Mouse (Mus musculus): ENCODE results near the gene 1700003F12Rik.

Gene 1700003F12Rik

GRCm38 (mm10) chr2:154546711-154547110 lies at the start of gene 1700003F12Rik:
1700003F12Rik (plus strand) TSS chr2:154547085.
- no peak for DNase-seq (ENCODE audit: low spot score in 2 of 2)

DNA sequence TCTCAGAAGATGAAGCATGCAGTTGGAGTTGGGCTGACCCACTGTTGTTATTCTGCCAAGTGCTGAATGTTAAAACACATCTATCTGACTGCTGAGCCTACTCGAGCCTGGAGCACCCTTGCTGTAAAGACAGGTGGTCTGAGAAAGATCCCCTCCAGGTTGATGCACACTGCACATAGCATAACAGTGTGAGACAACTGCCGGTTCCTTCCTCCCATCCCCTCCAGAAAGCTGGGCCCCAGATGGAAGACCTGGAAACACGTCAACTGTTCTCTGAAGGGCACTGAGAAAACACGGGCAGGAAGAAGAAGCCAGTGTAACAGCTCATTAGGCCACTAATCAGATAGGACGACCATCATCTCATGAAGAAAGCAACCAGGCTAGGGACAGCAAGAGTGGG lies 48.3 kb upstream of the 1700003F12Rik start:
- DNase-seq (ENCODE audit: low spot score in 2 of 2), result no peak

DNA sequence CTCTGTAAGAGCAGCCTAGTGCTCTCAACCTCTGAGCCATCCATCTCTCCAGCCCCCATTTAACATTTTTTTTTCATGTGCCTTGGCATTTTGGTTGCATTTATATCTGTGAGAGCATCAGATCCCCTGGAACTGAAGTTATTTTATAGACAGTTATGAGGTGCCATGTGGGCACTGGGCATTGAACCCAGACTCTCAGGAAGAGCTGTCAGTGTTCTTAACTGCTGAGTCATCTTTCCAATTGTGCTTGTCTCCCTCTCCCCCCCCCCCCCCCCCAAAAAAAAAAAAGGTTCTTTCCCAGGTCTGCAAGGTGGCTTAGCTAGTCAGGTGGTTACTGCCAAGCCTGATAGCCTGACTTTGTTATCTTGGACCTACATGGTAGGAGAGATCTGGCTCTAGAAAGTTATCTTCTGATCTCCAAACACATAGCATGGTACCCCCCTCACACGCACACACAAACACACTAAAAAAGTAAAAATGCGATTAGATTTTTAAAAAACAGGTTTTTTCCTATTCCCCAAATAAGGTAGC lies 47.1 kb upstream of the 1700003F12Rik start:
- no peak for DNase-seq (ENCODE audit: low spot score in 2 of 2)

DNA sequence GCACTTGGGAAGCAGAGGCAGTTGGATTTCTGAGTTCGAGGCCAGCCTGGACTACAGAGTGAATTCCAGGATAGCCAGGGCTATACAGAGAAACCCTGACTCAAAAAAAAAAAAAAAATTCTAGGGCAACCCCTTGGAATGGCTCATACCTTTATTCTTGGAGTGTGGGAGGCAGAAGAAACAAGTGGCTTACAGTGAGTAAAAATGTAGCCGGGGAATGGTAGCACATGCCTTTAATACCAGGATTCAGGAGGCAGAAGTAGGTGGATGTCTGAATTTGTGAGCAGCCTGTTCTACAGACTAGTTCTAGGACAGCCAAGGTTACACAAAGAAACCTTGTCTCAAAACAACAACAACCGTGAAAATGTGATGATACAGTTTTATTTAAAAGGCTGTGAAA lies 46.1 kb upstream of the 1700003F12Rik start:
- DNase-seq (ENCODE audit: low spot score in 2 of 2), result no peak

- DNase-seq (ENCODE audit: low spot score in 2 of 2), result no peak
These were observed 39.8 kb upstream of the 1700003F12Rik start for GRCm38 (mm10) chr2:154507076-154507475.

- peak; percentile 34 to 50 for DNase-seq (ENCODE audit: low spot score in 2 of 2)
These were observed 39.2 kb upstream of the 1700003F12Rik start for GRCm38 (mm10) chr2:154507566-154508283.

- DNase-seq (ENCODE audit: low spot score in 2 of 2), result no peak
These were observed 38.4 kb upstream of the 1700003F12Rik start for GRCm38 (mm10) chr2:154508450-154508849.

GRCm38 (mm10) chr2:154510141-154510540 lies 36.7 kb upstream of the 1700003F12Rik start:
- no peak for DNase-seq (ENCODE audit: low spot score in 2 of 2)

- no peak for DNase-seq (ENCODE audit: low spot score in 2 of 2)
These were observed 29.9 kb upstream of the 1700003F12Rik start for GRCm38 (mm10) chr2:154516944-154517343.

GRCm38 (mm10) chr2:154517424-154517823 lies 29.5 kb upstream of the 1700003F12Rik start:
- no peak for DNase-seq (ENCODE audit: low spot score in 2 of 2)

DNA sequence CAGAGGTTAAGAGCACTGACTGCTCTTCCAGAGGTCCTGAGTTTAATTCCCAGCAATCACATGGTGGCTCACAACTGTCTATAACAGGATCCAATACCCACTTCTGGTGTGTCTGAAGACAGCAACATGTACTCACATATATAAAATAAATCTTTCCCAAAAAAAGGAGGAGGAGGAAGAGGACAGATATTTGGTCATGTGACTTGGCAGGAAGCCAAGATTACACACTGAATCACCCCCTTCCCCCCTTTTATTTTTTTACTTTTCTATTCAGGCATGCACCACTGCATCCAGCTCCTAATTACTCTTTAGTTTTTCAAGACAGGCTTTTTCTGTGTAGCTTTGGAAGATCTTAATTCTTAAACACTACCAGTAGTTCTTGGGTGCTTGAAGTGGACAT lies 25.4 kb upstream of the 1700003F12Rik start:
- no peak for DNase-seq (ENCODE audit: low spot score in 2 of 2)

DNA sequence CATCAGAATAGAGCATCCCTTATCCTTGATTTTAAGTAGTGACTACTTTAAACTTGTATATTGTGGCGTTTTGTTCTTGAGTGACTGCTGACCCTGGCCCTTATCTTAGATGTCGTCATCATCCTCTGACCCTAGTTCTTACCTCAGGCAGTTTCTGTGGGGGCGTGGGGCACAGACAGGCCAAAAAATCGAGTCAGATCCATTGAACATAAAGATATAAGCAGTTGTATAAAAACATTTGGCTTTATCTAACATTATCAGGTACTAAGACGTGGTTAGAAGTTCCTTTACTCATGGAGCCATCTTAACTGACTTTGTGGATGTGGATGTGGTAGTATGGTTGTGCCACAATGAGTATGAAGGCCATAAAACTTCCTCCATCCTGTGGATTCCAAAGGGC lies 24.6 kb upstream of the 1700003F12Rik start:
- DNase-seq (ENCODE audit: low spot score in 2 of 2), result no peak

DNA sequence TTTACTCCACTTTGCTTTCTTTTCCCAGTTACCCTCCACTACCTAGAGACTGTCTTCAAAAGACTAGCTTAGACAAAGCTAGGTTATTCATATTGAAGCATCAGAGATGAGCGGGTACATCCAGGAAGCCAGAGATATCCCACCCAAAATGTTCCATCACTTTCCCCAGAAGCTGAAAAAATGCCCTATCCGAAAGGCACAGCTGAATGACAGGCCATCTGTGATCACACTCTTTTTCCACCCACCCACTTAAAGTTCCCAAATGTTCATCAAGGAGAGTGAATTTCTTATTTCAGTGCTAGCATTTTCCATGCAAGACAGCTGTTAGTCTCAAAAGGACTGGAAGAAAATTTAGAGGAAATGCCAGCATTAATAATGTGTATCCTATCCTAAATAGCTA lies 21.6 kb upstream of the 1700003F12Rik start:
- DNase-seq (ENCODE audit: low spot score in 2 of 2), result peak; percentile 37 to 56

DNA sequence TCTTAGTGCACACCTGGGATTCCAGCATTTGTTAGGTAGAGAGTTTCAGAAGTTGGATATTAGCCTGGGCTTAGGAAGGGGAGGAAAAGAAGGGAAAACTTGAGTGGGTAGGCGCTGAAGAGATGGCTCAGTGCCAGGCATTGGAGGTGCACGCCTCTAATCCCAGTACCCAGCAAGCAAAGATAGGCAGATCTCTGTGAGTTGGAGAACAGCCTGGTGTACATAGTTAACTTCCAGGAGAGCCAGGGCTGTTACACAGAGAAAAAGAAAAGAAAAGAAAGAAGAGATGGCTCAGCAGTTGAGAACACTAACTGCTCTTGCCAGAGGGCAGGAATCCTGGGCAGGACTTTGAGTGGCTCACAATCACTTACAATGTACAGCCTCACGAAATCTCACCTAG lies 20.4 kb upstream of the 1700003F12Rik start:
- no peak for DNase-seq (ENCODE audit: low spot score in 2 of 2)

- no peak for DNase-seq (ENCODE audit: low spot score in 2 of 2)
These were observed 14.0 kb upstream of the 1700003F12Rik start for GRCm38 (mm10) chr2:154532888-154533287.

- no peak for DNase-seq (ENCODE audit: low spot score in 2 of 2)
These were observed 12.1 kb upstream of the 1700003F12Rik start for GRCm38 (mm10) chr2:154534704-154535270.

DNA sequence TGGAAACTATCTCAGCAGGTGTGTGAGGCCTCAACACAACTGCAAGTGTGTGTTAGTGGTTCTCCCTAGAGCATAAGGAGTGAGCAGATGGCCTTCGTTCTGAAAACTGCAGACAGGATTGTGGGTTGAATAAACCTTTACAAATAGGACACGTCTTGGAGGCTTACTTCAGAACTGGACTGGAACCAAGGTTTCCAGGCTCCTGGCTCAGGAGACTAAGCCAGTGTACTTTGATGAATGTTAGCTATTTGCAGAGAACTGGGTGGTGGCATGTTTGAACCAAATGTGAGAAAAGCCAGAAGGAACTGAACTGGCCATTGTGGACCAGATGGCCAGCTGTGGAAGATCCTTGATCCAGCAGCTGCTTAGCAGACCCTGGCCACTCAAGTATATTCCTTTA lies 8.6 kb upstream of the 1700003F12Rik start:
- peak; percentile 63 to 72 for DNase-seq (ENCODE audit: low spot score in 2 of 2)

DNA sequence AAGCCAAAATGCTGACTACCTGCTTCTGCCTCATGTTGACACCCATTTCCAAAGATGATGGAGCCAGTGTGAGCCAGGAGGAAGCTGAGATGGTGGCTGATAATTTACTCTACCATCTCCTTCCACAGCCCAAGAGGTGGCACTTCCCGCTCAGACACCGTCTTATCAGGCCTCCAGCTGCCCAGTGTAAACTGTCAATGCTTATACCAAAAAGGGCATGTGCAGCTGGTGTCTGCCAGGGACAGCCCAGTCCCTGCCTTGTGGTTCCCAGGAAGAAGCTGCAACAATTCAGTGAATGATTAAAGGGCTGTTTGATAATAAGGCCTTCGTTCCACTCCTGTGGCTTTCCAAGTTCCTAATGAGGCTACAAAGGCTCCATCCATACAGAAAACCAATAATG lies 8.2 kb upstream of the 1700003F12Rik start:
- DNase-seq (ENCODE audit: low spot score in 2 of 2), result no peak

DNA sequence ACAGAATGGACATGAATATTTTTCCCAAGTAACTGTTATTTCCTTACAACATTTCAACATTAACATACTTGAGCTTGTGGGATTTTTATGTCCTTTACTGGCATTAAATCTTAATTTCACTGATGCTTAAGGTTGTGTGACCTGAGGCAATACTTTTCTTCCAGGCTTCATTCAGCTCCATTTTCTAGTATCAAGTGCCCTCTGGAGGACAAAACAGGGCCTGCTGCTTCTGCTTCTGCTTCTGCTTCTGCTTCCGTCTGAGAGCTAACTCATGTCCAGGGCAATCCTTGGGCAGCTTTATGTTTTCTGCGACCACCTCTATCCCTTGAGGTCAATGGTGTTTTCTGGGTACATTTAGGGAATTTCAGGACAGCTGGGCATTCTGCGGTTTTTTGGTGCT lies 7.2 kb upstream of the 1700003F12Rik start:
- peak; percentile 72 to 74 for DNase-seq (ENCODE audit: low spot score in 2 of 2)

DNA sequence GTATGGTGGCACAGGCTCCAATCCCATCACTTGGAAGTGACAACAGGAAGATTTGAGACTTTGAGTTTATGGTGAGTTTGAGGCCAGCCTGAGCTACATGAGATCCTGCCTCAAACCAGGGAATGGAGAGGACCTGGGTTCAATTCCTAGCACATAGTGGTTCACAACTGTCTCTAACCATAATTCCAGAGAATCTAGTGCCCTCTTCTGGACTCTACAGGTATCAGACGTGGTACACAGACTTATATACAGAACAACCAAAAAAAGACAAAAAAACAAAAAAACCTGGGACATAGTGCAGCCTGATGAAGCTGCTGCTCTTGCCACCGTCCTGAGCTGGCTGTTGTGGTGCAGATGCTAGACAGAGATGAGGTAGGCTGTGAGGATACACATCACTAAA lies 5.3 kb upstream of the 1700003F12Rik start:
- no peak for DNase-seq (ENCODE audit: low spot score in 2 of 2)

GRCm38 (mm10) chr2:154543567-154544347 lies 3.1 kb upstream of the 1700003F12Rik start:
- DNase-seq (ENCODE audit: low spot score in 2 of 2), result peak; percentile 51 to 72

- no peak for DNase-seq (ENCODE audit: low spot score in 2 of 2)
These were observed 1.8 kb downstream of the 1700003F12Rik start for GRCm38 (mm10) chr2:154548688-154549087.
